Mouse (Mus musculus) liver, embryonic 12.5 days (tissue): ENCODE measurements around the gene Ankk1. TPM values are rescaled to one million over a fixed set of nuclear protein-coding genes. Genes with fewer than 3 reads are reported as not detected.

Experiments
- ATAC-seq: fragments of 200-750 bp; cut with Nextera tagmentation; 2 replicates; pipeline ENCODE4 v1.8.0; 2017; ENCODE audit warnings: moderate number of reproducible peaks, mild to moderate bottlenecking, moderate library complexity
- H3K27ac ChIP-seq: fragments of 300-500 bp; sonication (generic); 2 replicates; pipeline ENCODE4 v1.5.1; 2016; ENCODE audit warnings: mild to moderate bottlenecking
- H3K27me3 ChIP-seq: fragments of 300-500 bp; sonication (generic); replicated peaks from 2 replicates; pipeline ENCODE4 v1.6.1; 2016; ENCODE audit warnings: mild to moderate bottlenecking, moderate library complexity
- H3K36me3 ChIP-seq: fragments of 300-500 bp; sonication (generic); 2 replicates; pipeline ENCODE4 v1.6.1; 2016; ENCODE audit warnings: mild to moderate bottlenecking, moderate library complexity
- H3K4me1 ChIP-seq: fragments of 300-500 bp; sonication (generic); 2 replicates; pipeline ENCODE4 v1.6.1; 2016
- H3K4me2 ChIP-seq: fragments of 300-500 bp; sonication (generic); 2 replicates; pipeline ENCODE4 v1.6.1; 2016; ENCODE audit warnings: mild to moderate bottlenecking, moderate library complexity
- H3K4me3 ChIP-seq: fragments of 300-500 bp; sonication (generic); 2 replicates; pipeline ENCODE4 v1.5.1; 2016; ENCODE audit warnings: mild to moderate bottlenecking, moderate library complexity
- H3K9ac ChIP-seq: fragments of 300-500 bp; sonication (generic); 2 replicates; pipeline ENCODE4 v1.6.1; 2016; ENCODE audit warnings: mild to moderate bottlenecking, moderate library complexity
- H3K9me3 ChIP-seq: fragments of 300-500 bp; sonication (generic); replicated peaks from 2 replicates; pipeline ENCODE4 v1.6.1; 2016; ENCODE audit warnings: mild to moderate bottlenecking, moderate library complexity
- WGBS: fragments of 180-500 bp; shearing (Covaris S2); methylation state at CpG from one replicate; pipeline ENCODE4 v1.1.7; 2016; ENCODE audit not compliant: insufficient replicate concordance; 5-methylcytosine and 5-hydroxymethylcytosine counted together
- polyA plus RNA-seq: library from polyadenylated mRNA; unstranded; fragments of >200 nt; fragmentation: Nextera tagmentation; extraction: Ambion mirVana; gene quantifications from 2 replicates; pipeline ENCODE4 v1.2.1, GENCODE M21; 2016

Gene Ankk1
- polyA plus RNA-seq, 1 experiment from 2014 or later = not detected

DNA sequence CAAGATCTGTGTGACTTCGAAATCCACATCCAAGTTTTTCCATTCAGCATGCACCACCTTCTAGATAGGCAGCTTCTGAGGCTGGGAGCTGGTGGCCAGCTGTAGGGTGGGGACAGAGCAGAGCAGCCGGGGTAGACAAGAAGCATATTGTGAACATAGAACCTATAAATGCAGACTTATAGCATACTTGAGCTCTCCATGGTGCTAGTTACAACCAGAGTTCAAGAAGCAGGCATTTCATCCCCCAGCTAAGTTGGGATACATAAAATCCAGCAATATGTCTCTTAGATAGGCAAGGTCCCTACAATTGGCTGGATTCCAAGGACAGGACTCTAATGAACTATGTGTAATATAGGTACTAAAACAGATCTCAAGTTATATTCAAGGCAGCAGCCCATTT lies 23.1 kb downstream of the Ankk1 start:
- Histone ChIP-seq H3K36me3 (no peaks in the 10 kb centered on the region), H3K9ac (no peak overlapping the region), H3K4me3 (no peak overlapping the region), H3K27ac (no peak overlapping the region), H3K9me3 (no peaks in the 10 kb centered on the region), H3K27me3 (no peaks in the 10 kb centered on the region), H3K4me2 (no peak overlapping the region), H3K4me1 (no peaks in the 10 kb centered on the region)
- ATAC-seq = no peak
- WGBS = 39% methylated on average over 2 of the region's 2 CpGs

DNA sequence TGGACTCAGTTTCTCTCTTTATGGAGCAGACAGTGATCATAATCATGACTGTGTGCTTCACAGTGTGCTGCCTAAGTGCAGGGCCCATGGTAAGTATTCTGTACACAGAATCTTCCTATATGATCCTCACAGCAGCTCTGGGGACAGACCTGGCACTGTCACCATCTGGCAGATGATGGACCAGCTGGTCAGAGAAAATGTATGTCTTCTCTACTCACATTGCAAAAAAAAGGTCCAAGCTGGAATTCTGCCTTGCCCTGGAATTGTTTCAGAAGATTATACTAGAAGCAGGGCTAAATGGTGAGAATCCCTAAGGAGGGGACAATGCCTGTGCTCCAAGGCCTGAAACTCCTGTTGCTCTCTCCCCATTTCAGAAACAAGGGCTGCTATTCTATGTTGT lies 30.8 kb downstream of the Ankk1 start:
- Histone ChIP-seq H3K4me1 (no peaks in the 10 kb centered on the region), H3K36me3 (no peaks in the 10 kb centered on the region), H3K27me3 (no peaks in the 10 kb centered on the region), H3K27ac (no peak overlapping the region), H3K4me3 (no peak overlapping the region), H3K9ac (no peak overlapping the region), H3K4me2 (no peak overlapping the region), H3K9me3 (no peaks in the 10 kb centered on the region)
- no peak for ATAC-seq

DNA sequence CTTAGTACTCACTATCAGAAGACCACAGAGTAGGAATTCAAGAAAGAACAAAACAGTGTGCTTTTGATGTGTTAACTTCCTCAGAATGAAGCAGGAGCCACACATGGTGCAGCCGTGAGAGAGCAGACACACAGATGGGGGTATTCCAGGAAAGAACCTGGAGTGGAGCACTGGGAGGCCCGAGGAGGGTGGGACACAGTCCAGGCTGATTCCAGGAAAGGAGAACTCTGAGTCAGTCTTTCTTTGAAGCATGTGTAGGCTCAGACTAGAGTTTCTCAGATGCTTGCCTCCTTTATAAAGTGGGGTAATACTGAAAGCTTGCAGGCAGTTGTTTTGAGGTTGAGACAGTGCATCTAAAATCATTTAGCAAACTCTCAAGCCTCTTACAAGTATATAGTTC lies 34.6 kb downstream of the Ankk1 start:
- no peaks in the 10 kb centered on the region for H3K27me3 ChIP-seq
- no peak overlapping the region for H3K4me2 ChIP-seq
- no peak overlapping the region for H3K27ac ChIP-seq
- no peaks in the 10 kb centered on the region for H3K4me1 ChIP-seq
- no peak for ATAC-seq
- no peak overlapping the region for H3K9ac ChIP-seq
- H3K4me3 ChIP-seq = no peak overlapping the region
- no peaks in the 10 kb centered on the region for H3K9me3 ChIP-seq
- WGBS = 33% methylated on average over 2 of the region's 2 CpGs
- H3K36me3 ChIP-seq = no peaks in the 10 kb centered on the region

DNA sequence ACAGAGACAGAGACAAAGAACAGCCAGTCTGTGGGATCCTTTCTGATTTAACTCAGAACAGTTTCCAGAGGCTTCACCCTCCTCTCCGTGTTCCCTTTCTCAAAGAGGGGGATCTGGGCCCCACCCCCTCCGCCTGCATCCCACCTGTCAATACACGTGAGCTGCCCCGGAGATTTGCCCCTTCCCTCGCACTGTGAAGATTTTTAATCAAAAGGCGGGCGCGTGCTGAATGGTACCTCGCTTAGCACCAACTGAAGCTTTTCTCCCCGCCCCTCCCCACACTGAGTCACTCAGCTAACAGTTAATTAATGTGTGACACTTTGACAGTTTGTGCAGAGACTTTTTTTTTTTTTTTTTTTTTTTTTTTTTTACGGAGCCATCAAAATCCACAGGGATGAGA lies 40.7 kb downstream of the Ankk1 start:
- Histone ChIP-seq H3K27ac (no peak overlapping the region), H3K4me1 (no peaks in the 10 kb centered on the region), H3K4me2 (no peak overlapping the region), H3K9me3 (no peaks in the 10 kb centered on the region), H3K4me3 (no peak overlapping the region), H3K27me3 (no peaks in the 10 kb centered on the region), H3K36me3 (no peaks in the 10 kb centered on the region), H3K9ac (no peak overlapping the region)
- no peak for ATAC-seq
- 37% methylated on average over 11 of the region's 11 CpGs for WGBS

DNA sequence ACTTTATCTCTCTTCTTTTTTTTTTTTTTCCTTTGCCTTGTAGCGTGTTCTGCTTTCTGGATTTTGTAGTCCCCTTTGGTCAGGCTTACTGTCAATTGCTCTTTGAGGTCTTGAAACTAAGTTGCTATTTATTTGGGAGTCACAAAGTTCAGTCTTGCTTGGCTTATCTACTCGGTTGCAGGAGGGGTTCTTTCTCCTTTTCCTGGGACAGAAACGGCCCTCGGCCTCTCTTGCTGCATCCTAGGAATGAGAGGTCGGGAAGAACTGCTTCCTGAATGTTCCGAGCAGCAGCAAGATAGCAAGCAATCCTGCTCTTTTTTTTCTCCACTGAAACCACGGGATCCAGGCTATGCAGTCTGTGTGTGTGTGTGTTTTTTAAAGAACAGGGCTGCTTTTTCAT lies 41.5 kb downstream of the Ankk1 start:
- WGBS = 20% methylated on average over 7 of the region's 7 CpGs
- Histone ChIP-seq H3K4me3 (no peak overlapping the region), H3K9ac (no peak overlapping the region), H3K27me3 (no peaks in the 10 kb centered on the region), H3K36me3 (no peaks in the 10 kb centered on the region), H3K9me3 (no peaks in the 10 kb centered on the region), H3K27ac (no peak overlapping the region), H3K4me1 (no peaks in the 10 kb centered on the region), H3K4me2 (no peak overlapping the region)
- no peak for ATAC-seq

DNA sequence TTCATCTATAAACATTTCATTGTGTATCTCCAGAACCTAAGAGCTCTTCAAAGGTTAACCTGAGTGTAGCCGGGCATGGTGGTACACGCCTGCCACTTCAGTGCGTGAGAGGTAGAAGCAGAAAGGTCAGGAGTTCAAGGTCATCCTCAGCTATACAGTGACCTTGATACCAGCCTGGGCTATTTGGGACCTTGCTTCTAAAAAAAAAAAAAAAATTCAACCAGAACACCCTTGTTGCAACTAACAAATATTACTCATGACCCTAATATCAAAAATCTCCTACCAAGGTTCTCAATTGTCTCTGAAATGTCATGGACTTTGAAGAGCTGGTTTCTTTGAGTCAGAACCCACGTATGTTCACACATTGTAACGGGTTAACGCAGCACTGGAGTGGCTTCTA lies 42.0 kb downstream of the Ankk1 start:
- ATAC-seq = no peak
- H3K36me3 ChIP-seq = no peaks in the 10 kb centered on the region
- H3K27ac ChIP-seq = no peak overlapping the region
- no peaks in the 10 kb centered on the region for H3K27me3 ChIP-seq
- no peak overlapping the region for H3K4me3 ChIP-seq
- H3K9ac ChIP-seq = no peak overlapping the region
- H3K4me1 ChIP-seq = no peaks in the 10 kb centered on the region
- H3K9me3 ChIP-seq = no peaks in the 10 kb centered on the region
- H3K4me2 ChIP-seq = no peak overlapping the region
- WGBS = 64% methylated on average over 6 of the region's 6 CpGs

DNA sequence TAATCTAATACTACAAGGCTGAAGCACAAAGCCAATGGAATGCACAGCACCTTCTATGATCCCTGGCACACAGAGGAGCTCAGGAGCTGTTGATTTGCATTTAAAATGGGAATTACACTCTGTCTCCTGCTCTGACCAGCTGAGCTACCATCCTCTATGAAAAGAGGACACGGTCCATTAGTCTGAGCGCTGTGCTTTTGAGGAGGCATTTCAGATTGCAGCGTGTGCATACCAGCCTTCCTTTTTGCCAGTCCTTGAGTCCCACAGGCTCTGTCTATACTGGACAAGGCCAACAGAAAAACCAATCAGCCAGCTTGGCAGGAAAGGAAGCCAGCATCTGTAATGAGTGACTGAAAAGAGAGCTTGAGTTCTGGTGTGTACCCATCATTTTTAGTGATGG lies 42.8 kb downstream of the Ankk1 start:
- WGBS = 73% methylated on average over 3 of the region's 3 CpGs
- no peaks in the 10 kb centered on the region for H3K9me3 ChIP-seq
- no peak overlapping the region for H3K27ac ChIP-seq
- no peak overlapping the region for H3K4me3 ChIP-seq
- no peak overlapping the region for H3K9ac ChIP-seq
- no peaks in the 10 kb centered on the region for H3K36me3 ChIP-seq
- H3K27me3 ChIP-seq = no peaks in the 10 kb centered on the region
- H3K4me1 ChIP-seq = no peaks in the 10 kb centered on the region
- ATAC-seq = no peak
- H3K4me2 ChIP-seq = no peak overlapping the region

DNA sequence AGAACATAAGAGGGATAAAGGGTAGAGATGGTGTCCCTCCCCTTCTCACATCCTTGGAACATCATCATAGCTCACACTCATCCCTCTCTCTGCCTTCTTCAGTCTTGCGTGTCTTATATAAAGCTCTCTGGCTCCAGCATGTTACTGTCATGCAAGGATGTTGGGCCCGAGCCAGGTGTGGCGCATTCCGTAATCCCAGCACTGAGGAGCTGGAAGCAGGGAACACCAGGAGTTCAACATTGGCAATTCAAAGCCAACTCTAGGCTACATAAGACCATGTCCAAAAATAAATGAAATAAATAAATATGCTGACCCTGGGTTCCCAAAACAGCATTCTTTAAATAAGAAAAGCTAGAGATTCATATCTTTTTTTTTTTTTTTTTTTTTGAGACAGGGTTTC lies 46.9 kb downstream of the Ankk1 start:
- Histone ChIP-seq H3K4me3 (no peak overlapping the region), H3K4me1 (no peaks in the 10 kb centered on the region), H3K9me3 (no peaks in the 10 kb centered on the region), H3K36me3 (no peaks in the 10 kb centered on the region), H3K27me3 (no peaks in the 10 kb centered on the region), H3K4me2 (no peak overlapping the region), H3K9ac (no peak overlapping the region), H3K27ac (no peak overlapping the region)
- ATAC-seq = no peak
- WGBS = 71% methylated on average over 4 of the region's 4 CpGs

DNA sequence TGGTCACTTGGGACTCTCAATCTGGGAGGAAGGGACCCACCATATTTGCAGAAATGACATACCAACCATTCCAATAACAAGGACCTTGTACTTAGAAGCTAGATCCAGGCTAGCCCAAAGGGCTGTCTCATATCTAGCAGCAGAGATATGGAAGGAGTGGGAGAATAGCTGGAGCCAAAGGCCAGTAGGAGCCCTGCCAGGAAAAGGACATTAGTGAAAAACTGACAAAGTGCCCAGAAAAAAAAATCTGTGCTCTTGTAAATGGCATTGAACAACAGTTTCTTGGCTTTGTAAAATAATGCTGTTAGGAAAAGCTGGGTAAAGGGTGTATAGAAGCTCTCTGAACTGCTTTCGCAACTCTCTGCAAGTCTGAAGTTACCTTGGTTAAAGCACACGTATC lies 52.9 kb downstream of the Ankk1 start:
- Histone ChIP-seq H3K9me3 (no peaks in the 10 kb centered on the region), H3K9ac (no peak overlapping the region), H3K4me3 (no peak overlapping the region), H3K4me2 (no peak overlapping the region), H3K27me3 (no peaks in the 10 kb centered on the region), H3K27ac (no peak overlapping the region), H3K36me3 (no peaks in the 10 kb centered on the region), H3K4me1 (no peaks in the 10 kb centered on the region)
- 64% methylated on average over 2 of the region's 2 CpGs for WGBS
- ATAC-seq = no peak

DNA sequence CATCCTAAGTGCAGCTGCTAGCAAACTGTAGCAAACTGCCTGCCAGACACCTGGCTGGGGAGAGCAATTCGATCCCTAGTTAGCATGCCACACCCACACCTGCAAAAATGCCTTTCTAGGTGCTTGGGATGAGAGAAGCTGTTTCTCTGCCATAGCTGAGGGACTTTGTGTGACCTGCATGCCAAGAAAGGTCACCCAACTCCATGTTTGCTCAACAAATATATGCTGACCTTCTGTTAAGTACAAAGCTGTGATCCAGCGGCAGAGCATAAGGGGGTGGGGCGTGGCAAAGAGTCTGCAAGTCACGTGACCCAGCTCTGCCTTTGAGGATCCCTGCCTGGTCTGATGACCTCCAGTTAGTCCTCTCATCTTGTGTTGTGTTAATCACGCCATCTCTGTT lies 61.1 kb downstream of the Ankk1 start:
- no peak overlapping the region for H3K4me2 ChIP-seq
- no peak overlapping the region for H3K27ac ChIP-seq
- no peaks in the 10 kb centered on the region for H3K4me1 ChIP-seq
- no peaks in the 10 kb centered on the region for H3K27me3 ChIP-seq
- H3K36me3 ChIP-seq = no peaks in the 10 kb centered on the region
- WGBS = 12% methylated on average over 5 of the region's 5 CpGs
- no peak overlapping the region for H3K4me3 ChIP-seq
- H3K9me3 ChIP-seq = no peaks in the 10 kb centered on the region
- 0 out of 2 replicates have a peak, but pooled peaks have one; percentile 15 for ATAC-seq
- H3K9ac ChIP-seq = no peak overlapping the region

Other genes with a start within 250 kb of the Ankk1 start
- gene Gm4894, start 176.5 kb downstream of the Ankk1 start, polyA plus RNA-seq = not detected in 2 replicates
- not detected in 2 replicates for gene Drd2, start 86.4 kb downstream of the Ankk1 start, polyA plus RNA-seq
- gene Ttc12, start 59.2 kb upstream of the Ankk1 start, polyA plus RNA-seq = 0.23 and 0.33 TPM in 2 replicates